Mouse (Mus musculus): Measurements from ENCODE around the gene Sgsm1. TPM values are rescaled to one million over a fixed set of nuclear protein-coding genes. Genes with fewer than 3 reads are reported as not detected.

Gene Sgsm1
- polyA plus RNA-seq, 1 experiment: 73.9 TPM

- Histone ChIP-seq H3K27ac (ENCODE audit: insufficient read depth, low read length) (no peak overlapping the region), H3K27me3 (ENCODE audit: control insufficient read depth, insufficient read depth, low read length) (peaks cover 8% of the 10 kb centered on the region; the same call in 1 of the 2 replicates), H3K4me1 (ENCODE audit: control insufficient read depth, insufficient read depth, low read length) (no peaks in the 10 kb centered on the region), H3K4me3 (replicated peaks; ENCODE audit: insufficient read depth, low read depth, low read length) (no peak overlapping the region)
- no peak for TF ChIP-seq POLR2A (IDR thresholded peaks at IDR 0.05; ENCODE audit: borderline replicate concordance, insufficient read depth, low read length)
- TF ChIP-seq CTCF (IDR thresholded peaks at IDR 0.05; ENCODE audit: borderline replicate concordance, insufficient read depth, low read depth, low read length): no peak
- no peak for DNase-seq
- WGBS: 14% methylated on average over 34 of the region's 34 CpGs
Observed at GRCm38 (mm10) chr5:113334621-113335530, 24.3 kb upstream of the Sgsm1 start.

DNA sequence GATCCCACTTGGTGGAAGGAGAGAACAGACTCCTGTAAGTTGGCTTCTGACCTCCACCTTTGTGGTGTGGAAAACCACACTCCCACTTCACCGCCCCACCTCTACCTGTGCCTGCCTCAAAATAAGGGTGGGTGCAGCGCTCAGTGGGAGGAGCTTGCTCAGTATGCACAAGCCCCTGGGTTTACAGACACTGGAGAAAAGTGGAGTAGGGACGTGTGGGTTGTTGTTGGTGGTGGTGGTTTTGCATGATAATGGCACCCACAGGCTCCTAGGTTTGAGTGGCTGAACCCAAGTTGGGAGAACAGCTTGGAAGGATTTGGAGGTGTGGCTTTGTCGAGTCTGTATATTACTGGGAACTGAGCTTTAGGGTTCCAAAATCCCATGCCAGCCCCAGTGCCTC, 22.3 kb upstream of the Sgsm1 start:
- Histone ChIP-seq H3K27ac (ENCODE audit: insufficient read depth, low read length) (no peak overlapping the region), H3K4me3 (replicated peaks; ENCODE audit: insufficient read depth, low read depth, low read length) (no peak overlapping the region), H3K27me3 (ENCODE audit: control insufficient read depth, insufficient read depth, low read length) (peaks cover 8% of the 10 kb centered on the region; the same call in 1 of the 2 replicates), H3K4me1 (ENCODE audit: control insufficient read depth, insufficient read depth, low read length) (no peaks in the 10 kb centered on the region)
- no peak for TF ChIP-seq CTCF (IDR thresholded peaks at IDR 0.05; ENCODE audit: borderline replicate concordance, insufficient read depth, low read depth, low read length)
- TF ChIP-seq POLR2A (IDR thresholded peaks at IDR 0.05; ENCODE audit: borderline replicate concordance, insufficient read depth, low read length): no peak
- DNase-seq: no peak
- 69% methylated on average over 4 of the region's 4 CpGs for WGBS

- WGBS: 44% methylated on average over 12 of the region's 12 CpGs
- DNase-seq: peak in 1 of 2 experiments; percentile 30
- Histone ChIP-seq H3K27ac (ENCODE audit: insufficient read depth, low read length) (no peak overlapping the region), H3K4me1 (ENCODE audit: control insufficient read depth, insufficient read depth, low read length) (no peaks in the 10 kb centered on the region), H3K4me3 (replicated peaks; ENCODE audit: insufficient read depth, low read depth, low read length) (no peak overlapping the region), H3K27me3 (ENCODE audit: control insufficient read depth, insufficient read depth, low read length) (peaks cover 8% of the 10 kb centered on the region; the same call in 1 of the 2 replicates)
- peak; percentile 20; the same call in 1 of the 2 replicates for TF ChIP-seq CTCF (IDR thresholded peaks at IDR 0.05; ENCODE audit: borderline replicate concordance, insufficient read depth, low read depth, low read length)
- no peak for TF ChIP-seq POLR2A (IDR thresholded peaks at IDR 0.05; ENCODE audit: borderline replicate concordance, insufficient read depth, low read length)
Observed at GRCm38 (mm10) chr5:113332239-113332638, 21.7 kb upstream of the Sgsm1 start.

DNA sequence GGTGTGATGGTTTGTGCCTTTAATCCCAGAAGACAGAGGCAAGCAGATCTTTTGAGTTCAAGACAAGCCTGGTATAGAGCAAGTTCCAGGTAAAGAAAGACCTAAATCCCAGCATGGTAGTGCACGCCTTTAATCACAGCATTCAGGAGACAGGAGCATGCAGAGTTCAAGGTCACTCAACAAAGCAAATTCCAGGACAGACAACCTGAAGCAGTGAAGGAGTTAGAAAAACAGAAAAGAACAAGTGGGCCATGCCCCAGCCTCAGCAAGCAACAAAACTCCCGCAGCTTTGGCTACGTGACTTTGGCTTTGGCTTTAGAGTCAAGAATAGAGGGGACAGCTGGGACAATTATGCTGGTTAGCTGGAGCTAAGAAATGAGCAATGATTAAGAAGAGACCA, 19.6 kb upstream of the Sgsm1 start:
- no peak for TF ChIP-seq POLR2A (IDR thresholded peaks at IDR 0.05; ENCODE audit: borderline replicate concordance, insufficient read depth, low read length)
- TF ChIP-seq CTCF (IDR thresholded peaks at IDR 0.05; ENCODE audit: borderline replicate concordance, insufficient read depth, low read depth, low read length): no peak
- WGBS: 53% methylated on average over 3 of the region's 3 CpGs
- Histone ChIP-seq H3K4me1 (ENCODE audit: control insufficient read depth, insufficient read depth, low read length) (no peaks in the 10 kb centered on the region), H3K27ac (ENCODE audit: insufficient read depth, low read length) (no peak overlapping the region), H3K4me3 (replicated peaks; ENCODE audit: insufficient read depth, low read depth, low read length) (no peak overlapping the region), H3K27me3 (ENCODE audit: control insufficient read depth, insufficient read depth, low read length) (peaks cover 3% of the 10 kb centered on the region; the same call in 1 of the 2 replicates)
- no peak for DNase-seq

GRCm38 (mm10) chr5:113329463-113329862, 18.9 kb upstream of the Sgsm1 start:
- WGBS: 92% methylated on average over 8 of the region's 8 CpGs

DNA sequence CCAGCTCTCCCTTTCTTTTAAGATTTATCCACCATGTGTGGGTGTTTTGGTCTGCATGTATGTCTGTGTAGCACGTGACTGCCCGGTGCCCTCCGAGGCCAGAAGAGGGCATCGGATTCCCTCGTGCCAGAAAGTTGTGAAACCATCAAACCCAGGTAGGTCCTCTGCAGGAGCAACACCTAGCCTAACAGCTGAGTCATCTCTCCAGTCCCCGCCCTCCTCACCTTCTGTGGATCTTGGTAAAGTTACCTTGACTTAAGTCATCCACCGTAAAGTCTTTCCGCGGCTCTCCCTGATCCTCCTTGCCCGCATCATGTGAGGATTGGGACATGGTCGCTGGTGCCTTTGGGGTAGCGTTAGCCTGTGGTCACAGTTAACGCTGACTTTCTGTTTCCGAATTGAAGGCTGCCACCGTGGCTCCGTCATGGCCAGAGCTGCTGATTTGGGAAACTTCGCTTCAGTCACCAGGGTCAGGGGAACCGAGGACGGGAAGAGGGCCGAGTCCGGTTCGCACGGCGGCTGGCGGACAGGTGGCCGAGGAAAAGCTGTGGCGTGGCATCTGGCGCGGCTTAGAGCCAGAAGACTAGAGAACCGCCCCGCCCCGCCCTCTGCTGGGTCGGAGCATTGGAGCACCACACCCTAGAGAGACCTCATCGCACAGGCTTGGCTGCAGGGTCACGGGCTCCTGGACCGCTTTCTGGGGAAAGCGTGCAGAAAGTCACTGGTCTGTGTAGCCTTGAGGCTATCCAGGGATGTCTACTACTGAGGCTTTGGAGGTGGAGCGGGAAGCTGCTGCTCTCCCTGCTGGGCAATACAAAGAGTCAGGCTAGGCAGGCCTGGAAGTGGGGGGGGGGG, 13.4 kb upstream of the Sgsm1 start:
- TF ChIP-seq CTCF (IDR thresholded peaks at IDR 0.05; ENCODE audit: borderline replicate concordance, insufficient read depth, low read depth, low read length) (no peak), POLR2A (IDR thresholded peaks at IDR 0.05; ENCODE audit: borderline replicate concordance, insufficient read depth, low read length) (no peak)
- WGBS: 5% methylated on average over 38 of the region's 38 CpGs
- peak in 1 of 2 experiments; percentile 51 for DNase-seq
- Histone ChIP-seq H3K27ac (ENCODE audit: insufficient read depth, low read length) (no peak overlapping the region), H3K27me3 (ENCODE audit: control insufficient read depth, insufficient read depth, low read length) (no peaks in the 10 kb centered on the region), H3K4me3 (replicated peaks; ENCODE audit: insufficient read depth, low read depth, low read length) (peak overlapping the region; percentile 58), H3K4me1 (ENCODE audit: control insufficient read depth, insufficient read depth, low read length) (no peaks in the 10 kb centered on the region)

More at GRCm38 (mm10) chr5:113329463-113329862, 18.9 kb upstream of the Sgsm1 start:
- DNase-seq: no peak
- Histone ChIP-seq H3K4me3 (replicated peaks; ENCODE audit: insufficient read depth, low read depth, low read length) (no peak overlapping the region), H3K27me3 (ENCODE audit: control insufficient read depth, insufficient read depth, low read length) (no peaks in the 10 kb centered on the region), H3K4me1 (ENCODE audit: control insufficient read depth, insufficient read depth, low read length) (no peaks in the 10 kb centered on the region), H3K27ac (ENCODE audit: insufficient read depth, low read length) (no peak overlapping the region)
- TF ChIP-seq CTCF (IDR thresholded peaks at IDR 0.05; ENCODE audit: borderline replicate concordance, insufficient read depth, low read depth, low read length) (no peak), POLR2A (IDR thresholded peaks at IDR 0.05; ENCODE audit: borderline replicate concordance, insufficient read depth, low read length) (no peak)

- Histone ChIP-seq H3K4me1 (ENCODE audit: control insufficient read depth, insufficient read depth, low read length) (peaks cover under 1% of the 10 kb centered on the region; the same call in 1 of the 2 replicates), H3K4me3 (replicated peaks; ENCODE audit: insufficient read depth, low read depth, low read length) (peak overlapping the region; percentile 14), H3K27ac (ENCODE audit: insufficient read depth, low read length) (no peak overlapping the region), H3K27me3 (ENCODE audit: control insufficient read depth, insufficient read depth, low read length) (no peaks in the 10 kb centered on the region)
- peak; percentile 87 to 92 for DNase-seq
- TF ChIP-seq POLR2A (IDR thresholded peaks at IDR 0.05; ENCODE audit: borderline replicate concordance, insufficient read depth, low read length): no peak
- TF ChIP-seq CTCF (IDR thresholded peaks at IDR 0.05; ENCODE audit: borderline replicate concordance, insufficient read depth, low read depth, low read length): peak; percentile 88
- 2% methylated on average over 24 of the region's 24 CpGs for WGBS
Observed at GRCm38 (mm10) chr5:113313998-113314397, 3.4 kb upstream of the Sgsm1 start.

All from cerebellum, adult 2 months (tissue).